Mouse (Mus musculus) CH12.LX (cell line): Measurements from ENCODE around the gene Maco1. TPM values are rescaled to one million over a fixed set of nuclear protein-coding genes. Genes with fewer than 3 reads are reported as not detected.

Source experiments
- DNase-seq: peaks from one replicate; pipeline ENCODE4 v3.0.0-alpha.2; 2013; ENCODE audit errors: extremely low read depth
- H3K27ac ChIP-seq: 2 replicates; pipeline ENCODE4 v1.5.1; 2012; ENCODE audit warnings: low read depth, mild to moderate bottlenecking, control low read depth, moderate library complexity; ENCODE audit not compliant: insufficient read depth
- H3K27me3 ChIP-seq: replicated peaks from 2 replicates; pipeline ENCODE3; 2012; ENCODE audit warnings: inconsistent platforms
- H3K36me3 ChIP-seq, 2 experiments: replicated peaks in 1 of 2; 2 replicates each; pipeline versions ENCODE3 to v1.6.1; 2012; ENCODE audit warnings: inconsistent platforms in 1 of 2, low read length in 1 of 2, mild to moderate bottlenecking in 1 of 2, mixed read lengths in 1 of 2, moderate library complexity in 1 of 2; ENCODE audit not compliant: control insufficient read depth in 1 of 2, insufficient read depth in 1 of 2
- H3K4me1 ChIP-seq, 2 experiments: 2 replicates each; pipeline ENCODE4 v1.6.1; 2012; ENCODE audit warnings: inconsistent platforms in 1 of 2, moderate library complexity in 1 of 2; ENCODE audit not compliant: insufficient read depth in 2 of 2, control insufficient read depth in 1 of 2
- H3K4me2 ChIP-seq: 2 replicates; pipeline ENCODE4 v1.6.1; 2012; ENCODE audit warnings: low read depth, mild to moderate bottlenecking, control low read depth; ENCODE audit not compliant: poor library complexity, insufficient read depth, severe bottlenecking
- H3K4me3 ChIP-seq, 3 experiments: fragments of 150-350 bp in 1 of 3; sonication (generic) in 1 of 3; replicated peaks in 1 of 3; 2 replicates each; pipeline versions ENCODE3 to v1.5.1; 2011 to 2012; ENCODE audit warnings: low read depth in 2 of 3, low read length in 2 of 3, mild to moderate bottlenecking in 2 of 3, moderate library complexity in 2 of 3, control low read depth in 1 of 3, improper control_type of control experiment in 1 of 3, inconsistent platforms in 1 of 3, mixed read lengths in 1 of 3; ENCODE audit not compliant: poor library complexity in 1 of 3
- H3K79me2 ChIP-seq: replicated peaks from 2 replicates; pipeline ENCODE4 v1.6.1; 2012; ENCODE audit warnings: mild to moderate bottlenecking, moderate library complexity; ENCODE audit not compliant: control insufficient read depth, poor library complexity, insufficient read depth, severe bottlenecking; ENCODE audit errors: extremely low read depth
- H3K9ac ChIP-seq: 2 replicates; pipeline ENCODE4 v1.6.1; 2012; ENCODE audit warnings: low read depth, mild to moderate bottlenecking, control low read depth, moderate library complexity; ENCODE audit not compliant: insufficient read depth
- H3K9me3 ChIP-seq: replicated peaks from 2 replicates; pipeline ENCODE3; 2012; ENCODE audit warnings: low read length, inconsistent platforms, mixed read lengths
- CTCF ChIP-seq, 2 experiments: IDR thresholded peaks in 1 of 2; conservative IDR thresholded peaks in 1 of 2; 2 replicates each; pipeline ENCODE4 v1.5.1; 2011 to 2012; ENCODE audit warnings: low read depth in 2 of 2, low read length in 2 of 2, improper control_type of control experiment in 1 of 2, inconsistent platforms in 1 of 2, mild to moderate bottlenecking in 1 of 2, moderate library complexity in 1 of 2
- E2F4 ChIP-seq: IDR thresholded peaks from 2 replicates; pipeline ENCODE4 v1.6.1; 2011; ENCODE audit warnings: low read depth, low read length, improper control_type of control experiment; ENCODE audit not compliant: insufficient replicate concordance
- ELF1 ChIP-seq: IDR thresholded peaks from 2 replicates; pipeline ENCODE4 v1.6.1; 2014; ENCODE audit warnings: low read depth, mild to moderate bottlenecking, inconsistent platforms, low read length, improper control_type of control experiment
- EP300 ChIP-seq: IDR thresholded peaks from 2 replicates; pipeline ENCODE4 v1.6.1; 2011; ENCODE audit warnings: low read length, improper control_type of control experiment
- GABPA ChIP-seq: IDR thresholded peaks from 2 replicates; pipeline ENCODE4 v1.6.1; 2012; ENCODE audit warnings: low read depth, low read length, improper control_type of control experiment, inconsistent platforms; ENCODE audit not compliant: insufficient replicate concordance
- JUND ChIP-seq: conservative IDR thresholded peaks from 2 replicates; pipeline ENCODE4 v1.6.1; 2011; ENCODE audit warnings: low read depth, low read length, improper control_type of control experiment
- KAT2A ChIP-seq: IDR thresholded peaks from 2 replicates; pipeline ENCODE4 v1.6.1; 2012; ENCODE audit warnings: low read length, improper control_type of control experiment, inconsistent platforms; ENCODE audit not compliant: insufficient replicate concordance
- MAZ ChIP-seq: IDR thresholded peaks from 2 replicates; pipeline ENCODE4 v1.6.1; 2012; ENCODE audit warnings: low read depth, mild to moderate bottlenecking, inconsistent platforms, low read length, improper control_type of control experiment, moderate library complexity
- MEF2A ChIP-seq: IDR thresholded peaks from 2 replicates; pipeline ENCODE4 v1.6.1; 2014; ENCODE audit warnings: low read depth, mild to moderate bottlenecking, inconsistent platforms, low read length, improper control_type of control experiment, borderline replicate concordance
- MYC ChIP-seq: IDR thresholded peaks from 2 replicates; pipeline ENCODE4 v1.6.1; 2011; ENCODE audit warnings: low read depth, mild to moderate bottlenecking, improper control_type of control experiment, low read length
- NELFE ChIP-seq: IDR thresholded peaks from 2 replicates; pipeline ENCODE4 v1.6.1; 2011; ENCODE audit warnings: low read depth, low read length, improper control_type of control experiment
- NRF1 ChIP-seq: IDR thresholded peaks from 2 replicates; pipeline ENCODE4 v1.6.1; 2014; ENCODE audit warnings: low read depth, mild to moderate bottlenecking, inconsistent platforms, low read length, improper control_type of control experiment, moderate library complexity
- PAX5 ChIP-seq: IDR thresholded peaks from 2 replicates; pipeline ENCODE4 v1.6.1; 2012; ENCODE audit warnings: low read length, inconsistent platforms, mixed read lengths
- POLR2A ChIP-seq: IDR thresholded peaks from 2 replicates; pipeline ENCODE4 v1.6.1; 2011; ENCODE audit warnings: low read depth, mild to moderate bottlenecking, improper control_type of control experiment, low read length
- RAD21 ChIP-seq: IDR thresholded peaks from 2 replicates; pipeline ENCODE4 v1.6.1; 2011; ENCODE audit warnings: low read depth, mild to moderate bottlenecking, low read length, improper control_type of control experiment, moderate library complexity
- RCOR1 ChIP-seq: conservative IDR thresholded peaks from 2 replicates; pipeline ENCODE4 v1.6.1; 2012; ENCODE audit warnings: low read depth, mild to moderate bottlenecking, inconsistent platforms, low read length, improper control_type of control experiment
- SIN3A ChIP-seq: IDR thresholded peaks from 2 replicates; pipeline ENCODE4 v1.6.1; 2012; ENCODE audit warnings: low read length, improper control_type of control experiment, inconsistent platforms
- TBP ChIP-seq: conservative IDR thresholded peaks from 2 replicates; pipeline ENCODE4 v1.6.1; 2011; ENCODE audit warnings: low read depth, low read length, improper control_type of control experiment
- UBTF ChIP-seq: IDR thresholded peaks from 2 replicates; pipeline ENCODE4 v1.6.1; 2012; ENCODE audit warnings: low read depth, mild to moderate bottlenecking, inconsistent platforms, low read length, improper control_type of control experiment, moderate library complexity
- USF1 ChIP-seq: IDR thresholded peaks from 2 replicates; pipeline ENCODE4 v1.6.1; 2014; ENCODE audit warnings: low read depth, mild to moderate bottlenecking, inconsistent platforms, low read length, improper control_type of control experiment
- USF2 ChIP-seq: conservative IDR thresholded peaks from 2 replicates; pipeline ENCODE4 v1.6.1; 2011; ENCODE audit warnings: low read depth, low read length, improper control_type of control experiment
- ZC3H11A ChIP-seq: IDR thresholded peaks from 2 replicates; pipeline ENCODE4 v1.6.1; 2012; ENCODE audit warnings: low read depth, mild to moderate bottlenecking, inconsistent platforms, low read length, improper control_type of control experiment
- ZMIZ1 ChIP-seq: IDR thresholded peaks from 2 replicates; pipeline ENCODE4 v1.6.1; 2012; ENCODE audit warnings: low read depth, mild to moderate bottlenecking, inconsistent platforms, low read length, improper control_type of control experiment
- ZNF384 ChIP-seq: IDR thresholded peaks from 2 replicates; pipeline ENCODE4 v1.6.1; 2012; ENCODE audit warnings: low read depth, low read length, improper control_type of control experiment, inconsistent platforms
- dilution Hi-C: fragments of 300-500 bp; cut with MboI; formaldehyde crosslinking; loops from 2 replicates; pipeline ENCODE4 v1.14.3; 2020; ENCODE audit warnings: low sequenced_read_pairs; ENCODE audit not compliant: extremely low pct_unique_long_range_greater_than_20kb, extremely low pct_ligation_motif_present
- in situ Hi-C: fragments of 300-500 bp; cut with MboI; formaldehyde crosslinking; loops from 3 replicates; pipeline ENCODE4 v1.14.3; 2019; ENCODE audit warnings: low sequenced_read_pairs, low pct_ligation_motif_present, low pct_unique_long_range_greater_than_20kb, mixed read lengths
- polyA plus RNA-seq: library from polyadenylated mRNA; unstranded; fragments of >175 nt; gene quantifications from 2 replicates; pipeline ENCODE4 v1.2.1, GENCODE M21; 2012; ENCODE audit warnings: low read depth; ENCODE audit not compliant: insufficient read length
- total RNA-seq, 2 experiments: library from RNA; depleted of rRNA; stranded (reverse); fragments of 300-350 nt in 1 of 2; fragments of >200 nt in 1 of 2; gene quantifications; 2 replicates each; pipeline ENCODE4 v1.2.3; 2012 to 2014

Maco1 gene
- total and polyA plus RNA-seq, 3 experiments = 15.8 to 19.8 (median 17.3) TPM

DNA sequence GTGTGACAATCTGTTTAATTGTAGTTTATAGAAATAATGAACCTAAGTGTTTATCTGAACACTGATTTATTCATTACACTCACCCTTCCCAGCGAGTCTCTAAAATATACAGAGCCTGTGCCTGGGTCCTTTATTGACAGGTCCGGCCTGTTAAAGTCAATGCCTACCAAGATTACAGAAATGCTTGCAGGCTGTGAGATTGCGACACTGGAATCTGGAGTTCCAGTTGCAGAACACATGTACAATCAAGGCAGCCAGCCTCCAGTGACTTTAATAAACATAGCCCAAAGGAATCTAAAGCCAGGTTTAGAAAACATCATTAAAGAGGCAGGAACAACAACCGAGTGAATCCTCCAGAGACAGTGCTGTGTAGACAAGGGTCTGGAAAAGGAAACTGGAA, 5.6 kb downstream of the Maco1 start:
- no peak overlapping the region for H3K27ac ChIP-seq
- no peaks in the 10 kb centered on the region for H3K9me3 ChIP-seq
- peaks cover 6 to 24% of the 10 kb centered on the region in 2 experiments; a peak in 2 of 4 replicates for H3K4me1 ChIP-seq
- no peak for DNase-seq
- TF ChIP-seq USF1 (no peak), ZNF384 (no peak), SIN3A (no peak), EP300 (no peak), ZMIZ1 (no peak), MEF2A (no peak), E2F4 (no peak), UBTF (no peak), RCOR1 (no peak), USF2 (no peak), TBP (no peak), MAZ (no peak), ZC3H11A (no peak), NELFE (no peak), ELF1 (no peak), MYC (no peak), RAD21 (no peak), PAX5 (no peak)
- dilution Hi-C loops (no loop called here), in situ Hi-C loops (no loop called here)
- peaks cover 8% of the 10 kb centered on the region; the same call in 1 of the 2 replicates for H3K79me2 ChIP-seq
- H3K4me3 ChIP-seq = no peak overlapping the region
- peaks cover 0 to 2% of the 10 kb centered on the region in 2 experiments for H3K36me3 ChIP-seq
- no peak overlapping the region for H3K9ac ChIP-seq
- H3K4me2 ChIP-seq = no peak overlapping the region
- no peaks in the 10 kb centered on the region for H3K27me3 ChIP-seq

DNA sequence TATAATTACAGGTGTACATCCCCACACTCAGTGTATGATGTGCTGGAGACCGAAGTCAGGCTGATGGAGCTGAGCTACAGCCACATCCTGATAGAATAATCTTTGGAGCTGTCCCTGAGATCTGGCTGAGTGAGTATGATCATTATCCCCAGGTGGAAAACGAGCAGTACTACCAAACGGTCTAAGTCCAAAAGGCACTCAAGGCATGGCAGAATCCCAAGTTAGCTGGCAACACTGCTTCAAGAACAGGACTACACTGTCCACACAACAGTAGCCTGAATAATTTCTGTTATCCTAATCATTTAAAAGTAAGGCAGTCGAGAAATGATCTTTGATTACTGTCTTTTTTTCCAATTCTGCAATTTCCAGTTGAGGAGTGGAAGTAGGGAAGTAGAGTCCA, 9.6 kb downstream of the Maco1 start:
- H3K9me3 ChIP-seq = no peaks in the 10 kb centered on the region
- no peak for TF ChIP-seq KAT2A
- TF ChIP-seq JUND = no peak
- no peak for TF ChIP-seq EP300
- no peak for TF ChIP-seq GABPA
- TF ChIP-seq CTCF (conservative IDR thresholded peaks at IDR 0.05 in 1 of 2, IDR thresholded peaks at IDR 0.05 in 1 of 2; ENCODE audit: low read depth in 2 of 2, low read length in 2 of 2) = no peak
- no peak for TF ChIP-seq POLR2A
- TF ChIP-seq NELFE = no peak
- TF ChIP-seq NRF1 = no peak
- no peak for TF ChIP-seq ZC3H11A
- TF ChIP-seq TBP = no peak
- in situ Hi-C loops = no loop called here
- dilution Hi-C loops = no loop called here
- DNase-seq = no peak
- no peak overlapping the region for H3K4me3 ChIP-seq
- no peak overlapping the region for H3K9ac ChIP-seq
- no peak overlapping the region for H3K27ac ChIP-seq
- H3K36me3 ChIP-seq = peaks cover 0 to 2% of the 10 kb centered on the region in 2 experiments
- H3K79me2 ChIP-seq = peaks cover 8% of the 10 kb centered on the region; the same call in 1 of the 2 replicates
- H3K4me2 ChIP-seq = no peak overlapping the region
- no peaks in the 10 kb centered on the region for H3K27me3 ChIP-seq
- H3K4me1 ChIP-seq = peaks cover 2 to 17% of the 10 kb centered on the region in 2 experiments; a peak in 2 of 4 replicates
